Mouse (Mus musculus) bone marrow macrophage, adult 2 months (primary cell): ENCODE measurements around the gene BC024063.

Experiments used
- CTCF ChIP-seq: IDR thresholded peaks from 2 replicates; pipeline ENCODE4 v1.5.1; 2012; ENCODE audit warnings: low read depth, mild to moderate bottlenecking, low read length, moderate library complexity
- POLR2A ChIP-seq: IDR thresholded peaks from 2 replicates; pipeline ENCODE4 v1.6.1; 2012; ENCODE audit warnings: mild to moderate bottlenecking, low read depth, low read length, borderline replicate concordance

DNA sequence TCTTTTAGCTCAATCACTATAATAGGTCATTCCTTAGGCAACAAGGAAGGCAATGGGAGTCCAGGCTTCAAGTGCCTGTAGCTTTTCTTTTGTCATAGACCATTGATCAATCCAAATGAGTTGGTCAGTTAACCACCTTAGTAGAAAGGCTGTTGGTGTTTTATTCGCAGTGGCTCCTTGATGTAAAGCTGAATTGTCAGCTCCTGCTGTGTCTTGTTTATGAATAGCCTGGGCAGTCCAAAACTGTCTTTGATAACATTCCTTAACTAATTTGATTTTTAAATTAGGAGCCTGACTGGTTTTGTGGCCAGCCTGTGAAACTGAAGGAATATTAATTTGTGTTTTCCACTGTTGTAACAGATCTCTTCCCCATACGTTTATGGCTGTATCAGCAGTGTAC, 41.0 kb upstream of the BC024063 start:
- TF ChIP-seq CTCF (no peak), POLR2A (no peak)
